Mouse (Mus musculus) CH12.LX (cell line): ENCODE measurements around the gene Kctd7. TPM values are rescaled to one million over a fixed set of nuclear protein-coding genes. Genes with fewer than 3 reads are reported as not detected.

ENCODE experiments used
- DNase-seq: peaks from one replicate; pipeline ENCODE4 v3.0.0-alpha.2; 2013; ENCODE audit errors: extremely low read depth
- H3K27ac ChIP-seq: 2 replicates; pipeline ENCODE4 v1.5.1; 2012; ENCODE audit warnings: low read depth, mild to moderate bottlenecking, control low read depth, moderate library complexity; ENCODE audit not compliant: insufficient read depth
- H3K27me3 ChIP-seq: replicated peaks from 2 replicates; pipeline ENCODE3; 2012; ENCODE audit warnings: inconsistent platforms
- H3K36me3 ChIP-seq, 2 experiments: replicated peaks in 1 of 2; 2 replicates each; pipeline versions ENCODE3 to v1.6.1; 2012; ENCODE audit warnings: inconsistent platforms in 1 of 2, low read length in 1 of 2, mild to moderate bottlenecking in 1 of 2, mixed read lengths in 1 of 2, moderate library complexity in 1 of 2; ENCODE audit not compliant: control insufficient read depth in 1 of 2, insufficient read depth in 1 of 2
- H3K4me1 ChIP-seq, 2 experiments: 2 replicates each; pipeline ENCODE4 v1.6.1; 2012; ENCODE audit warnings: inconsistent platforms in 1 of 2, moderate library complexity in 1 of 2; ENCODE audit not compliant: insufficient read depth in 2 of 2, control insufficient read depth in 1 of 2
- H3K4me2 ChIP-seq: 2 replicates; pipeline ENCODE4 v1.6.1; 2012; ENCODE audit warnings: low read depth, mild to moderate bottlenecking, control low read depth; ENCODE audit not compliant: poor library complexity, insufficient read depth, severe bottlenecking
- H3K4me3 ChIP-seq, 3 experiments: fragments of 150-350 bp in 1 of 3; sonication (generic) in 1 of 3; replicated peaks in 1 of 3; 2 replicates each; pipeline versions ENCODE3 to v1.5.1; 2011 to 2012; ENCODE audit warnings: low read depth in 2 of 3, low read length in 2 of 3, mild to moderate bottlenecking in 2 of 3, moderate library complexity in 2 of 3, control low read depth in 1 of 3, improper control_type of control experiment in 1 of 3, inconsistent platforms in 1 of 3, mixed read lengths in 1 of 3; ENCODE audit not compliant: poor library complexity in 1 of 3
- H3K79me2 ChIP-seq: replicated peaks from 2 replicates; pipeline ENCODE4 v1.6.1; 2012; ENCODE audit warnings: mild to moderate bottlenecking, moderate library complexity; ENCODE audit not compliant: control insufficient read depth, poor library complexity, insufficient read depth, severe bottlenecking; ENCODE audit errors: extremely low read depth
- H3K9ac ChIP-seq: 2 replicates; pipeline ENCODE4 v1.6.1; 2012; ENCODE audit warnings: low read depth, mild to moderate bottlenecking, control low read depth, moderate library complexity; ENCODE audit not compliant: insufficient read depth
- H3K9me3 ChIP-seq: replicated peaks from 2 replicates; pipeline ENCODE3; 2012; ENCODE audit warnings: low read length, inconsistent platforms, mixed read lengths
- HCFC1 ChIP-seq: IDR thresholded peaks from 2 replicates; pipeline ENCODE4 v1.6.1; 2012; ENCODE audit warnings: low read depth, mild to moderate bottlenecking, inconsistent platforms, low read length, improper control_type of control experiment
- KAT2A ChIP-seq: IDR thresholded peaks from 2 replicates; pipeline ENCODE4 v1.6.1; 2012; ENCODE audit warnings: low read length, improper control_type of control experiment, inconsistent platforms; ENCODE audit not compliant: insufficient replicate concordance
- MAFK ChIP-seq: IDR thresholded peaks from 2 replicates; pipeline ENCODE4 v1.6.1; 2011; ENCODE audit warnings: low read length, improper control_type of control experiment; ENCODE audit not compliant: insufficient replicate concordance
- MAZ ChIP-seq: IDR thresholded peaks from 2 replicates; pipeline ENCODE4 v1.6.1; 2012; ENCODE audit warnings: low read depth, mild to moderate bottlenecking, inconsistent platforms, low read length, improper control_type of control experiment, moderate library complexity
- MXI1 ChIP-seq: IDR thresholded peaks from 2 replicates; pipeline ENCODE4 v1.6.1; 2011; ENCODE audit warnings: mild to moderate bottlenecking, low read depth, low read length, improper control_type of control experiment
- NELFE ChIP-seq: IDR thresholded peaks from 2 replicates; pipeline ENCODE4 v1.6.1; 2011; ENCODE audit warnings: low read depth, low read length, improper control_type of control experiment
- POLR2AphosphoS2 ChIP-seq: IDR thresholded peaks from 2 replicates; pipeline ENCODE4 v1.6.1; 2011; ENCODE audit warnings: low read depth, low read length, improper control_type of control experiment
- RAD21 ChIP-seq: IDR thresholded peaks from 2 replicates; pipeline ENCODE4 v1.6.1; 2011; ENCODE audit warnings: low read depth, mild to moderate bottlenecking, low read length, improper control_type of control experiment, moderate library complexity
- RCOR1 ChIP-seq: conservative IDR thresholded peaks from 2 replicates; pipeline ENCODE4 v1.6.1; 2012; ENCODE audit warnings: low read depth, mild to moderate bottlenecking, inconsistent platforms, low read length, improper control_type of control experiment
- SIN3A ChIP-seq: IDR thresholded peaks from 2 replicates; pipeline ENCODE4 v1.6.1; 2012; ENCODE audit warnings: low read length, improper control_type of control experiment, inconsistent platforms
- TBP ChIP-seq: conservative IDR thresholded peaks from 2 replicates; pipeline ENCODE4 v1.6.1; 2011; ENCODE audit warnings: low read depth, low read length, improper control_type of control experiment
- ZMIZ1 ChIP-seq: IDR thresholded peaks from 2 replicates; pipeline ENCODE4 v1.6.1; 2012; ENCODE audit warnings: low read depth, mild to moderate bottlenecking, inconsistent platforms, low read length, improper control_type of control experiment
- dilution Hi-C: fragments of 300-500 bp; cut with MboI; formaldehyde crosslinking; loops from 2 replicates; pipeline ENCODE4 v1.14.3; 2020; ENCODE audit warnings: low sequenced_read_pairs; ENCODE audit not compliant: extremely low pct_unique_long_range_greater_than_20kb, extremely low pct_ligation_motif_present
- in situ Hi-C: fragments of 300-500 bp; cut with MboI; formaldehyde crosslinking; loops from 3 replicates; pipeline ENCODE4 v1.14.3; 2019; ENCODE audit warnings: low sequenced_read_pairs, low pct_ligation_motif_present, low pct_unique_long_range_greater_than_20kb, mixed read lengths
- polyA plus RNA-seq: library from polyadenylated mRNA; unstranded; fragments of >175 nt; gene quantifications from 2 replicates; pipeline ENCODE4 v1.2.1, GENCODE M21; 2012; ENCODE audit warnings: low read depth; ENCODE audit not compliant: insufficient read length
- total RNA-seq, 2 experiments: library from RNA; depleted of rRNA; stranded (reverse); fragments of 300-350 nt in 1 of 2; fragments of >200 nt in 1 of 2; gene quantifications; 2 replicates each; pipeline ENCODE4 v1.2.3; 2012 to 2014

The Kctd7 gene
- total and polyA plus RNA-seq, 3 experiments: 2.8 to 4.3 (median 3.3) TPM

DNA sequence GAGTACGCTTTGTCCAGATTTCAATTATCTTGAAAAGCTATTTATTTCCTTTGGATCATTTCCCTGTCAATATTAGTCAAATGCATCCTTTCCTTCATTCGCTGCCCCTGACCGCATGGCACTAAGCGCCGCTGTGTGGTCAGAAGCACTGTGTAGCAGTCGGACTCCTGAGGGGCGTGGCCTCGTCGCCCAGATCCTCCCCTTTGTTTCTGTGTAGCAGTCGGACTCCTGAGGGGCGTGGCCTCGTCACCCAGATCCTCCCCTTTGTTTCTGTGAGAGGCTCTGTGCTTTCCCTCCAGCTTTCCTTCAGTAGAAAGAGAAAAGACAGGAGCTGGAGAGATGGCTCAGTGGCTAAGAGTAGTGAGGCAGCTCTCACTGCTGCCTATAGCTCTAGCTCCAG, 47.9 kb upstream of the Kctd7 start:
- peaks cover 25% of the 10 kb centered on the region for H3K79me2 ChIP-seq
- in situ Hi-C loops (no loop called here), dilution Hi-C loops (no loop called here)
- no peak overlapping the region for H3K4me2 ChIP-seq
- H3K4me1 ChIP-seq: peaks cover 4 to 34% of the 10 kb centered on the region in 2 experiments
- H3K9ac ChIP-seq: no peak overlapping the region
- DNase-seq: no peak
- H3K36me3 ChIP-seq: peaks cover 8 to 76% of the 10 kb centered on the region in 2 experiments
- H3K4me3 ChIP-seq: no peak overlapping the region
- H3K27me3 ChIP-seq: no peaks in the 10 kb centered on the region
- TF ChIP-seq POLR2AphosphoS2: no peak
- TF ChIP-seq NELFE: no peak
- peaks cover 3% of the 10 kb centered on the region for H3K9me3 ChIP-seq
- H3K27ac ChIP-seq: no peak overlapping the region

- no peak overlapping the region for H3K27ac ChIP-seq
- TF ChIP-seq RCOR1 (no peak), KAT2A (no peak), RAD21 (no peak), MXI1 (no peak), ZMIZ1 (no peak)
- peaks cover 4 to 34% of the 10 kb centered on the region in 2 experiments for H3K4me1 ChIP-seq
- H3K9me3 ChIP-seq: peaks cover 3% of the 10 kb centered on the region
- peaks cover 19% of the 10 kb centered on the region for H3K79me2 ChIP-seq
- H3K4me3 ChIP-seq: no peak overlapping the region
- in situ Hi-C loops: no loop called here
- no peak for DNase-seq
- H3K9ac ChIP-seq: no peak overlapping the region
- H3K36me3 ChIP-seq: peaks cover 17 to 76% of the 10 kb centered on the region in 2 experiments
- dilution Hi-C loops: no loop called here
- H3K27me3 ChIP-seq: no peaks in the 10 kb centered on the region
- no peak overlapping the region for H3K4me2 ChIP-seq
Measured at GRCm38 (mm10) chr5:130097837-130098236, 46.8 kb upstream of the Kctd7 start.

- Histone ChIP-seq H3K9me3 (peaks cover 2% of the 10 kb centered on the region), H3K27me3 (no peaks in the 10 kb centered on the region), H3K9ac (no peak overlapping the region), H3K27ac (no peak overlapping the region), H3K79me2 (no peaks in the 10 kb centered on the region; the same call in 1 of the 2 replicates), H3K4me3 (no peak overlapping the region), H3K36me3 (peaks cover 19 to 77% of the 10 kb centered on the region in 2 experiments), H3K4me2 (no peak overlapping the region), H3K4me1 (peaks cover 4 to 30% of the 10 kb centered on the region in 2 experiments)
- DNase-seq: no peak
- in situ Hi-C loops: no loop called here
- no peak for TF ChIP-seq ZMIZ1
- TF ChIP-seq TBP: no peak
- no peak for TF ChIP-seq MAZ
- no peak for TF ChIP-seq SIN3A
- TF ChIP-seq POLR2AphosphoS2: no peak
- TF ChIP-seq MAFK: no peak
- TF ChIP-seq HCFC1: no peak
- no peak for TF ChIP-seq MXI1
- dilution Hi-C loops: no loop called here
Measured at GRCm38 (mm10) chr5:130101724-130102123, 42.9 kb upstream of the Kctd7 start.
